Mouse (Mus musculus): ENCODE measurements around the gene Cryba2.

GRCm38 (mm10) chr1:74893134-74893855 is at the start of gene Cryba2:
- TF ChIP-seq GATA1 (IDR thresholded peaks at IDR 0.05; ENCODE audit: borderline replicate concordance, low read length) (no peak), FLI1 (IDR thresholded peaks at IDR 0.05; ENCODE audit: low read length) (no peak)
